Mouse (Mus musculus) heart, adult 2 months (tissue): ENCODE measurements around the gene Psmb11. TPM values are rescaled to one million over a fixed set of nuclear protein-coding genes. Genes with fewer than 3 reads are reported as not detected.

ENCODE experiments used
- DNase-seq, 2 experiments: peaks; one replicate each; pipeline ENCODE4 v3.0.0; 2021
- H3K27ac ChIP-seq: fragments of 200-600 bp; 2 replicates; pipeline ENCODE4 v1.8.1; 2022
- H3K27me3 ChIP-seq: fragments of 200-500 bp; 2 replicates; pipeline ENCODE4 v1.6.1; 2012; ENCODE audit warnings: mild to moderate bottlenecking, low read length, inconsistent platforms, mixed read lengths; ENCODE audit not compliant: control insufficient read depth, insufficient read depth
- H3K36me3 ChIP-seq: fragments of 200-500 bp; 2 replicates; pipeline ENCODE4 v1.6.1; 2012; ENCODE audit warnings: low read length, inconsistent platforms; ENCODE audit not compliant: control insufficient read depth, insufficient read depth
- H3K4me1 ChIP-seq: fragments of 200-500 bp; 2 replicates; pipeline ENCODE4 v1.6.1; 2011; ENCODE audit warnings: low read length; ENCODE audit not compliant: control insufficient read depth, insufficient read depth
- H3K4me3 ChIP-seq: fragments of 200-600 bp; 2 replicates; pipeline ENCODE4 v1.8.1; 2022
- H3K79me2 ChIP-seq: fragments of 200-500 bp; replicated peaks from 2 replicates; pipeline ENCODE4 v1.6.1; 2012; ENCODE audit warnings: mild to moderate bottlenecking, inconsistent platforms, low read length, moderate library complexity, mixed read lengths; ENCODE audit not compliant: control insufficient read depth, insufficient read depth
- H3K9ac ChIP-seq: fragments of 200-500 bp; 2 replicates; pipeline ENCODE4 v1.6.1; 2012; ENCODE audit warnings: low read depth, mild to moderate bottlenecking, control low read depth, inconsistent platforms, low read length, mixed read lengths
- CTCF ChIP-seq: fragments of 200-600 bp; IDR thresholded peaks from 2 replicates; pipeline ENCODE4 v1.8.1; 2022; ENCODE audit warnings: antibody characterized with exemption, mild to moderate bottlenecking, moderate library complexity
- EP300 ChIP-seq: fragments of 200-500 bp; IDR thresholded peaks from 2 replicates; pipeline ENCODE4 v1.6.1; 2011; ENCODE audit warnings: low read depth, low read length, control low read depth; ENCODE audit not compliant: insufficient read depth
- POLR2A ChIP-seq: fragments of 200-500 bp; IDR thresholded peaks from 2 replicates; pipeline ENCODE4 v1.6.1; 2011; ENCODE audit warnings: mild to moderate bottlenecking, low read depth, low read length, control low read depth; ENCODE audit not compliant: insufficient read depth
- WGBS: fragments of 180-500 bp; shearing (Covaris S2); methylation state at CpG from one replicate; pipeline ENCODE4 v1.1.7; 2018; 5-methylcytosine and 5-hydroxymethylcytosine counted together
- intact Hi-C: fragments of 180-260 bp; cut with DNase I; formaldehyde crosslinking; loops from one replicate; pipeline ENCODE4 v1.15.1; 2025
- polyA plus RNA-seq: library from polyadenylated mRNA; depleted of rRNA; stranded (reverse); fragments of >200 nt; gene quantifications from 2 replicates; pipeline ENCODE4 v1.2.3, GENCODE M21; 2012
- total RNA-seq, 2 experiments: library from RNA; stranded (reverse); gene quantifications; 2 replicates each; pipeline ENCODE4 v1.2.3; 2021

Gene Psmb11
- total and polyA plus RNA-seq, 3 experiments = not detected

- WGBS = 2% methylated on average over 38 of the region's 38 CpGs
- Histone ChIP-seq H3K9ac (peak overlapping the region; percentile 72), H3K36me3 (no peaks in the 10 kb centered on the region), H3K79me2 (no peaks in the 10 kb centered on the region), H3K4me3 (peak overlapping the region; percentile 75), H3K27me3 (no peaks in the 10 kb centered on the region), H3K27ac (peak overlapping the region; percentile 72), H3K4me1 (no peaks in the 10 kb centered on the region; the same call in 1 of the 2 replicates)
- peak; percentile 15; the same call in 1 of the 2 replicates for TF ChIP-seq CTCF
- no peak for TF ChIP-seq EP300
- intact Hi-C loops = no loop called here
- DNase-seq = no peak
These were observed 3.9 kb upstream of the Psmb11 start for GRCm38 (mm10) chr14:54617152-54617896.

- under 1% methylated on average over 25 of the region's 25 CpGs for WGBS
- Histone ChIP-seq H3K27me3 (no peaks in the 10 kb centered on the region), H3K4me3 (peak within 1 kb of the TSS; percentile 75), H3K79me2 (no peaks in the 10 kb centered on the region), H3K36me3 (no peaks in the 10 kb centered on the region), H3K27ac (peak within 1 kb of the TSS; percentile 72), H3K4me1 (no peaks in the 10 kb centered on the region; the same call in 1 of the 2 replicates), H3K9ac (peak within 1 kb of the TSS; percentile 72)
- TF ChIP-seq EP300 (no peak), POLR2A (peak; percentile 52), CTCF (no peak)
- intact Hi-C loops = no loop called here
- DNase-seq = peak; percentile 88 to 92
These were observed 3.3 kb upstream of the Psmb11 start, which contains the start of gene Psmb5 for GRCm38 (mm10) chr14:54617897-54618365. TSS of gene Psmb5 (minus strand) at chr14:54618022.

- intact Hi-C loops = no loop called here
- WGBS = 85% methylated on average over 6 of the region's 6 CpGs
- H3K4me3 ChIP-seq = no peak overlapping the region
These were observed 2.1 kb downstream of the Psmb11 start for GRCm38 (mm10) chr14:54623334-54623733.

GRCm38 (mm10) chr14:54624976-54625375 lies 3.7 kb downstream of the Psmb11 start:
- no peak overlapping the region for H3K4me3 ChIP-seq
- H3K79me2 ChIP-seq = no peaks in the 10 kb centered on the region
- no peaks in the 10 kb centered on the region for H3K27me3 ChIP-seq
- 79% methylated on average over 10 of the region's 10 CpGs for WGBS
- H3K9ac ChIP-seq = no peak overlapping the region
- H3K36me3 ChIP-seq = no peaks in the 10 kb centered on the region
- TF ChIP-seq POLR2A (no peak), CTCF (no peak)
- intact Hi-C loops = no loop called here
- no peaks in the 10 kb centered on the region for H3K4me1 ChIP-seq
- no peak overlapping the region for H3K27ac ChIP-seq
- DNase-seq = no peak

More at GRCm38 (mm10) chr14:54623334-54623733, 2.1 kb downstream of the Psmb11 start:
- no peaks in the 10 kb centered on the region for H3K79me2 ChIP-seq
- H3K4me1 ChIP-seq = no peaks in the 10 kb centered on the region
- TF ChIP-seq EP300 = no peak
- no peak for TF ChIP-seq CTCF
- no peak for TF ChIP-seq POLR2A
- no peaks in the 10 kb centered on the region for H3K36me3 ChIP-seq
- no peak overlapping the region for H3K27ac ChIP-seq
- no peaks in the 10 kb centered on the region for H3K27me3 ChIP-seq
- no peak overlapping the region for H3K9ac ChIP-seq
- DNase-seq = no peak

DNA sequence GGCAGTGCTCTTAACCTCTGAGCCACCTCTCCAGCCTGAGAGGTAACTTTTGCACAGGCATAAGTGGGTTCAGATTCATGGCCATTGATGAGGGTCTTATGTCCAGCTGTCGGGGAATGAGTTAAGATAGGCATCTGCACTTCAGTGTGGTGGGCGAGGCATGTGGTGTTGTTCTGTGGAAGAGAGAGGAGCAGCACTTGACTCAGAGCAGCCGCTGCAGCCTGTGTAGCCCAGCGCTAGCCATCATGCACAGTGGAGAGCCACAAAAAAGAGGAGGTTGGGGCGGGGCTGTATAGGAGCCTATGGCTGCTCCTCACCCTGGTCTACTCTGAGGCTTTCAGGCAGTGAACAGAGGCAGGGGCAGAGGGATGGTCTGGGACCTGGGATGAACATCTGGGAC lies 6.9 kb downstream of the Psmb11 start:
- H3K4me3 ChIP-seq = no peak overlapping the region
- DNase-seq = no peak
- 63% methylated on average over 5 of the region's 5 CpGs for WGBS
- no peaks in the 10 kb centered on the region for H3K36me3 ChIP-seq
- no peak overlapping the region for H3K27ac ChIP-seq
- no peaks in the 10 kb centered on the region for H3K4me1 ChIP-seq
- intact Hi-C loops = no loop called here
- H3K79me2 ChIP-seq = no peaks in the 10 kb centered on the region
- no peaks in the 10 kb centered on the region for H3K27me3 ChIP-seq
- no peak overlapping the region for H3K9ac ChIP-seq
- TF ChIP-seq EP300 = no peak
- no peak for TF ChIP-seq CTCF
- no peak for TF ChIP-seq POLR2A

GRCm38 (mm10) chr14:54629797-54630196 lies 8.6 kb downstream of the Psmb11 start:
- Histone ChIP-seq H3K4me3 (no peak overlapping the region), H3K36me3 (no peaks in the 10 kb centered on the region), H3K79me2 (no peaks in the 10 kb centered on the region), H3K4me1 (no peaks in the 10 kb centered on the region), H3K27me3 (no peaks in the 10 kb centered on the region), H3K27ac (no peak overlapping the region), H3K9ac (no peak overlapping the region)
- TF ChIP-seq CTCF (no peak), POLR2A (no peak), EP300 (no peak)
- intact Hi-C loops = no loop called here
- DNase-seq = no peak
- WGBS = 86% methylated on average over 2 of the region's 2 CpGs
